Mouse (Mus musculus) embryonic fibroblast, embryonic 13.5 days (primary cell): ENCODE results near the gene Ppp1r9a.

Source experiments
- CTCF ChIP-seq: IDR thresholded peaks from 2 replicates; pipeline ENCODE4 v1.5.1; 2011; ENCODE audit warnings: mild to moderate bottlenecking, control low read depth, low read length, moderate library complexity, borderline replicate concordance; ENCODE audit not compliant: insufficient read depth
- POLR2A ChIP-seq: IDR thresholded peaks from 2 replicates; pipeline ENCODE4 v1.6.1; 2011; ENCODE audit warnings: low read depth, mild to moderate bottlenecking, control low read depth, low read length, moderate library complexity

- no peak for TF ChIP-seq POLR2A
- no peak for TF ChIP-seq CTCF
These were observed 197.1 kb downstream of the Ppp1r9a start for GRCm38 (mm10) chr6:5099842-5100241.
